Mouse (Mus musculus) heart, embryonic 13.5 days (tissue): ENCODE measurements around the gene Nck1. TPM values are rescaled to one million over a fixed set of nuclear protein-coding genes. Genes with fewer than 3 reads are reported as not detected.

Source experiments
- ATAC-seq: fragments of 200-750 bp; cut with Nextera tagmentation; 2 replicates; pipeline ENCODE4 v1.8.0; 2017; ENCODE audit warnings: moderate TSS enrichment; ENCODE audit not compliant: insufficient number of reproducible peaks, low FRiP score, low TSS enrichment; ENCODE audit errors: extremely low read depth
- H3K27ac ChIP-seq: fragments of 300-500 bp; sonication (generic); replicated peaks from 2 replicates; pipeline ENCODE4 v1.5.1; 2015; ENCODE audit warnings: moderate library complexity, mild to moderate bottlenecking, inconsistent platforms
- H3K27me3 ChIP-seq: fragments of 300-500 bp; sonication (generic); replicated peaks from 2 replicates; pipeline ENCODE4 v1.6.1; 2015; ENCODE audit warnings: mild to moderate bottlenecking, inconsistent platforms
- H3K36me3 ChIP-seq: fragments of 300-500 bp; sonication (generic); 2 replicates; pipeline ENCODE4 v1.6.1; 2015; ENCODE audit warnings: mild to moderate bottlenecking, inconsistent platforms
- H3K4me1 ChIP-seq: fragments of 300-500 bp; sonication (generic); 2 replicates; pipeline ENCODE4 v1.6.1; 2015; ENCODE audit warnings: inconsistent platforms
- H3K4me2 ChIP-seq: fragments of 300-500 bp; sonication (generic); 2 replicates; pipeline ENCODE4 v1.6.1; 2015; ENCODE audit warnings: inconsistent platforms, mild to moderate bottlenecking, moderate library complexity
- H3K4me3 ChIP-seq: fragments of 300-500 bp; sonication (generic); 2 replicates; pipeline ENCODE4 v1.5.1; 2015; ENCODE audit warnings: moderate library complexity, mild to moderate bottlenecking, inconsistent platforms
- H3K9ac ChIP-seq: fragments of 300-500 bp; sonication (generic); 2 replicates; pipeline ENCODE4 v1.6.1; 2015; ENCODE audit warnings: inconsistent platforms, mild to moderate bottlenecking, moderate library complexity
- H3K9me3 ChIP-seq: fragments of 300-500 bp; sonication (generic); 2 replicates; pipeline ENCODE4 v1.6.1; 2016; ENCODE audit warnings: inconsistent platforms
- WGBS: fragments of 180-500 bp; shearing (Covaris S2); methylation state at CpG from one replicate; pipeline ENCODE4 v1.1.7; 2015; ENCODE audit warnings: mixed read lengths; 5-methylcytosine and 5-hydroxymethylcytosine counted together
- polyA plus RNA-seq: library from polyadenylated mRNA; unstranded; fragments of >200 nt; fragmentation: Nextera tagmentation; extraction: Ambion mirVana; gene quantifications from 2 replicates; pipeline ENCODE4 v1.2.1, GENCODE M21; 2015

Nck1 gene
- polyA plus RNA-seq, 1 experiment from 2014 or later: 45.6 TPM

GRCm38 (mm10) chr9:100532847-100533505 is 13.0 kb downstream of the Nck1 start:
- no peaks in the 10 kb centered on the region for H3K27me3 ChIP-seq

GRCm38 (mm10) chr9:100531296-100531695 is 14.6 kb downstream of the Nck1 start:
- no peak overlapping the region for H3K9ac ChIP-seq
- no peak overlapping the region for H3K27ac ChIP-seq
- H3K9me3 ChIP-seq: peaks cover 7% of the 10 kb centered on the region
- no peak overlapping the region for H3K4me2 ChIP-seq
- H3K36me3 ChIP-seq: peaks cover 10% of the 10 kb centered on the region
- 52% methylated on average over 1 of the region's 1 CpGs for WGBS
- H3K27me3 ChIP-seq: no peaks in the 10 kb centered on the region
- ATAC-seq: no peak
- H3K4me1 ChIP-seq: peaks cover 29% of the 10 kb centered on the region
- H3K4me3 ChIP-seq: no peak overlapping the region

More at GRCm38 (mm10) chr9:100532847-100533505, 13.0 kb downstream of the Nck1 start:
- peaks cover 10% of the 10 kb centered on the region for H3K36me3 ChIP-seq
- no peak for ATAC-seq
- no peak overlapping the region for H3K4me2 ChIP-seq
- WGBS: 53% methylated on average over 3 of the region's 3 CpGs
- H3K9me3 ChIP-seq: peaks cover 7% of the 10 kb centered on the region
- no peak overlapping the region for H3K9ac ChIP-seq
- no peak overlapping the region for H3K27ac ChIP-seq
- H3K4me1 ChIP-seq: peaks cover 31% of the 10 kb centered on the region
- H3K4me3 ChIP-seq: no peak overlapping the region

- peaks cover 10% of the 10 kb centered on the region for H3K36me3 ChIP-seq
These were observed 20.7 kb downstream of the Nck1 start for GRCm38 (mm10) chr9:100525225-100525624.

DNA sequence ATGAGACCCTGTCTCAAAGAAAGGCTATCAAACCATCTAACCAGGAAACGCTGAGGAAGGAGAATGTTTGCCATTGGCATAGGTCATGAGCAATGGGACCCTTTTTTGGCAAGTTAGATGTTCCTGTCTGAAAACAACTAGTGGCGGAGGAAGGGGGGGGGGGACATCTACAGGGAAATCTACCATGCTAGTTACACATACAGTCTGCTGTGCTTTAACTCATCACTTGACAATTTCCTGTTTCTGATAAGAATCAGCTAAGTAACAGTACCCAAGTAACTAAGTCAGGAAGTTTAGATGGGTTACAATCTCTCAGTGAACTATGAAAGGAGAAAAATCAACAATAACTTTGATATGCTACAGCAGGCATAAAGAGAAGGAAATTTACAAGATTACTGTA is 23.9 kb downstream of the Nck1 start:
- H3K4me2 ChIP-seq: no peak overlapping the region
- H3K27ac ChIP-seq: no peak overlapping the region
- no peak overlapping the region for H3K9ac ChIP-seq
- 52% methylated on average over 2 of the region's 2 CpGs for WGBS
- no peaks in the 10 kb centered on the region for H3K27me3 ChIP-seq
- no peak for ATAC-seq
- H3K9me3 ChIP-seq: no peaks in the 10 kb centered on the region
- no peak overlapping the region for H3K4me3 ChIP-seq
- H3K36me3 ChIP-seq: no peaks in the 10 kb centered on the region
- H3K4me1 ChIP-seq: peaks cover 24% of the 10 kb centered on the region

More at GRCm38 (mm10) chr9:100525225-100525624, 20.7 kb downstream of the Nck1 start:
- H3K4me3 ChIP-seq: no peak overlapping the region
- no peak overlapping the region for H3K27ac ChIP-seq
- no peak overlapping the region for H3K4me2 ChIP-seq
- no peak overlapping the region for H3K9ac ChIP-seq
- peaks cover 7% of the 10 kb centered on the region for H3K9me3 ChIP-seq
- peaks cover 26% of the 10 kb centered on the region for H3K4me1 ChIP-seq
- ATAC-seq: no peak
- no peaks in the 10 kb centered on the region for H3K27me3 ChIP-seq
- 72% methylated on average over 2 of the region's 2 CpGs for WGBS

DNA sequence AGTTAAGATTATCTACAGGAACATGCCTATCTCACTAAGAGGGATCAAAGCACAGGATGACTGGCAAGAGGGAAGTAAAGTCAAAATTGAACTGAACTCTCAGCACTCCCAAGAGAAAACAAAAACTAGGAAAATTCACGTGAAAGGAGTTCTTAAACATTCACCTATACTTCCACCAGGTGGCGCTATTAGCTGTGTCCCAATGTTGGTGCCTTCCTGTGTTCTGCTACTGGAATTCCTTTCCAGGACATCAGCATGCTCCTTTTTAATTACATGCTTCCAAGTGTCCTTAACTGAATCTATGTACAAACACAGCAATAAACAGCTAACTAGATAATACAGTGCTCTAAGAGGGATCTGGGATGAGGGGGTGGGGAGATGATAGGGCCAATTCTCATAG is 25.3 kb downstream of the Nck1 start:
- no peaks in the 10 kb centered on the region for H3K36me3 ChIP-seq
- ATAC-seq: no peak
- 3% methylated on average over 2 of the region's 2 CpGs for WGBS

GRCm38 (mm10) chr9:100520012-100520411 is 25.9 kb downstream of the Nck1 start:
- WGBS: 96% methylated on average over 3 of the region's 3 CpGs
- no peak overlapping the region for H3K4me2 ChIP-seq
- no peak overlapping the region for H3K27ac ChIP-seq
- no peak overlapping the region for H3K4me3 ChIP-seq
- no peaks in the 10 kb centered on the region for H3K36me3 ChIP-seq
- H3K4me1 ChIP-seq: peaks cover 24% of the 10 kb centered on the region
- H3K27me3 ChIP-seq: no peaks in the 10 kb centered on the region
- H3K9me3 ChIP-seq: no peaks in the 10 kb centered on the region
- no peak overlapping the region for H3K9ac ChIP-seq
- no peak for ATAC-seq

More for the DNA sequence above, 25.3 kb downstream of the Nck1 start:
- Histone ChIP-seq H3K4me2 (no peak overlapping the region), H3K9me3 (no peaks in the 10 kb centered on the region), H3K27ac (no peak overlapping the region), H3K9ac (no peak overlapping the region), H3K27me3 (no peaks in the 10 kb centered on the region), H3K4me1 (peaks cover 24% of the 10 kb centered on the region), H3K4me3 (no peak overlapping the region)

- H3K9me3 ChIP-seq: no peaks in the 10 kb centered on the region
- ATAC-seq: no peak
- no peaks in the 10 kb centered on the region for H3K27me3 ChIP-seq
- H3K9ac ChIP-seq: no peak overlapping the region
- peaks cover 14% of the 10 kb centered on the region for H3K36me3 ChIP-seq
- no peak overlapping the region for H3K4me2 ChIP-seq
- H3K4me1 ChIP-seq: peaks cover 21% of the 10 kb centered on the region
- H3K27ac ChIP-seq: 0 out of 2 replicates have a peak overlapping the region, but pooled peaks have one; percentile 32
- WGBS: 84% methylated on average over 2 of the region's 2 CpGs
- H3K4me3 ChIP-seq: no peak overlapping the region
These were observed 38.4 kb downstream of the Nck1 start for GRCm38 (mm10) chr9:100507581-100507980.

DNA sequence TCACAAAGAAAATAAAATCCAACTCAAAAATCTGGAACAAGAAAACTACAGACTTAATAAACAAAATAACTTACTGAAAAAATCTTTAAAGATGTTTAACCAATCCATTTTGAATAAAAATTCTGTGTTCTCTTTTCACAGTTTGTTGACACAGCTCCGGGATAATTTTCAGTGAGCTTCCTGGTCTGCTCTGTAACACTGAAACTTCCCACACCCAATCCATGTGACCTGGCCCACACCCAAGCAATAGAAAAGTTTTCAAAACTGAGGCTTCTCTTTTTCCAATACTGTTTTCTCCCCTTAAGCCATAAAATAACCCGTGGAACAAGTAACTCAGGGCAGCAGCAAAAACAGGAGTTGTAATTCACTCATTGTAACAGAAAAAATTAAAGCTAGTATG is 39.3 kb downstream of the Nck1 start:
- Histone ChIP-seq H3K4me2 (peak overlapping the region; percentile 26; the same call in 1 of the 2 replicates), H3K4me1 (peaks cover 16% of the 10 kb centered on the region), H3K4me3 (peak overlapping the region; percentile 33), H3K9ac (no peak overlapping the region), H3K9me3 (no peaks in the 10 kb centered on the region), H3K36me3 (peaks cover 15% of the 10 kb centered on the region), H3K27me3 (no peaks in the 10 kb centered on the region), H3K27ac (no peak overlapping the region)
- ATAC-seq: no peak
- 44% methylated on average over 2 of the region's 2 CpGs for WGBS

DNA sequence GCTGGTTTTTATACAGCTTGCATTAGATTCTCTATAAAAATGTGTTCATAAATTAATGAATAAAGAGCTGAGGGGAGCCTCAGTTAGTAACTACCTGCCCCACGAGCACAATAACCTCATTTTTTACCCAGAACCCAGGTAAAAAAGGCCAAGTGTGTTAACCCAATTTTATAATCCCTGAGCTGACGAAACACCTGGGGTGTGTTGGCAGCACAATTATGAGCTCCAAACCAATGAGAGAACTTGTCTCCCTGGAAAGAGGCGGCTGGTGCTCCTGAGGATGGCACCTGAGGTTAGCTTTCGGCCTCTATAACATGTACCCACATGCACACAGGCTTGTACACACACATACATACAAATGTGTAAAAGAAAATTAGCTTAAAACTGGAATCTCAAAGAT is 40.4 kb downstream of the Nck1 start:
- 92% methylated on average over 4 of the region's 4 CpGs for WGBS
- Histone ChIP-seq H3K4me3 (peak overlapping the region; percentile 33), H3K9me3 (no peaks in the 10 kb centered on the region), H3K9ac (no peak overlapping the region), H3K36me3 (peaks cover 19% of the 10 kb centered on the region), H3K27ac (peak overlapping the region; percentile 2; the same call in 1 of the 2 replicates), H3K27me3 (no peaks in the 10 kb centered on the region), H3K4me1 (peaks cover 6% of the 10 kb centered on the region), H3K4me2 (peak overlapping the region; percentile 54)
- ATAC-seq: no peak

DNA sequence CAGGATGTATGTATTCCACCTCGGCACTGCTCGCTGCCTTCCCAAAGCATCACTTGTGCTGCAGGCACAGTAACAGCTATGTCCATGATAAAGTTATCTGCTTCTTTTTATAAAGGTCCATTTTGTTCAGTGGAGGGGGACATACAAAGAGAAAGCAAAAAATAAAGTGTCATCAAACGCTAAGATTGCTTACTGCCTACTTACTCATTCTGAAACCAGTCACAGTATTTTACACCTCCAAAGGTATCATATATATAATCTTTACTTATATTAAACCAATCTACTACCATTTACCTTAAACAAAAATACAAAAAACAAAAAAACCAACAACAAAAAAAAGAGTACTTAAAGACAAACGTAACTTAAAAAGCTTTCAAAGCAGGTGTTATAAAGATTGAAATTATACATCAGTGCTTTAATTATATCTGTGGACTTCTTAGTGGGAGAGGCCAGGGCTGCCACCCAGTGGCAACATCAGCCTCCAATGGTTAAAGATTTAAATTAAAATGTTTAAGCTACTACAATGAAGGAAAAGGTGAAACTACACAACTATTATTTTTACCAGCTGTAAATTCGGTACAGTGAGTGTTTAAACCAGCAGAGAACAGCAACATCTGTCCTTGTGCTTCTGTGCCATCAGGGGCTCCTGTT is 52.2 kb downstream of the Nck1 start:
- Histone ChIP-seq H3K4me2 (no peak overlapping the region), H3K27me3 (no peaks in the 10 kb centered on the region), H3K4me1 (peaks cover 28% of the 10 kb centered on the region), H3K27ac (no peak overlapping the region), H3K36me3 (peaks cover 20% of the 10 kb centered on the region), H3K9me3 (no peaks in the 10 kb centered on the region), H3K9ac (no peak overlapping the region), H3K4me3 (no peak overlapping the region)
- ATAC-seq: no peak
- WGBS: 75% methylated on average over 5 of the region's 5 CpGs

DNA sequence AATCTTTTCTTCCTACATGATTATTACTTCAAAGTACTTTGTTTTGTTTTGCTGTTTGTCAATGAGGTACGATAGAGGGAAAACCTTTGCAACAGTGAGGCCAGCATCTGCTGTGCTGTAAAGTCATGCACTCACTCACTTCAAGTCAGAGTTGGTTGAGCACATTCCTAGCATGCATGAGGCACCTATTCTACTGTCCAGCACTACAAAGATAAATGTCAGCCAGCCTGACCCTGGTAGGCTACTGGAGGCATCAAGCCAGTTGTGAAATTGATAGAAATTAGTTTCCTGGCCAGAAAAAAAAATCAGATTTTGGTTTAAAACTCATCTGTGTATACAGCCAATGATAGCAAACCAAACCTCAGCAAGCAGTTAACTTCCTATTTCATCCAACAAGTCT is 54.5 kb downstream of the Nck1 start:
- peaks cover 37% of the 10 kb centered on the region for H3K4me1 ChIP-seq
- H3K36me3 ChIP-seq: peaks cover 9% of the 10 kb centered on the region; the same call in 1 of the 2 replicates
- 62% methylated on average over 1 of the region's 1 CpGs for WGBS
- no peak overlapping the region for H3K9ac ChIP-seq
- no peak for ATAC-seq
- H3K27me3 ChIP-seq: no peaks in the 10 kb centered on the region
- no peak overlapping the region for H3K4me2 ChIP-seq
- H3K9me3 ChIP-seq: no peaks in the 10 kb centered on the region
- no peak overlapping the region for H3K4me3 ChIP-seq
- H3K27ac ChIP-seq: 0 out of 2 replicates have a peak overlapping the region, but pooled peaks have one; percentile 28
